Mouse (Mus musculus) right cerebral cortex, postnatal 4 days (tissue): ENCODE data around the gene Rapgef4.

ENCODE experiments used
- DNase-seq: peaks from one replicate; pipeline ENCODE4 v3.0.0-alpha.2; 2022

The Rapgef4 gene

GRCm38 (mm10) chr2:72157561-72157960, 176.5 kb downstream of the Rapgef4 start:
- DNase-seq: no peak

- DNase-seq: no peak
Measured at GRCm38 (mm10) chr2:72158045-72158444, 177.0 kb downstream of the Rapgef4 start.

GRCm38 (mm10) chr2:72158691-72159225, 177.7 kb downstream of the Rapgef4 start:
- DNase-seq: no peak

- DNase-seq: no peak
Measured at GRCm38 (mm10) chr2:72159281-72159680, 178.2 kb downstream of the Rapgef4 start.

GRCm38 (mm10) chr2:72165136-72165854, 184.3 kb downstream of the Rapgef4 start:
- no peak for DNase-seq

GRCm38 (mm10) chr2:72169451-72170100, 188.5 kb downstream of the Rapgef4 start:
- DNase-seq: no peak

- DNase-seq: no peak
Measured at GRCm38 (mm10) chr2:72170546-72170945, 189.5 kb downstream of the Rapgef4 start.

- DNase-seq: no peak
Measured at GRCm38 (mm10) chr2:72171204-72171603, 190.2 kb downstream of the Rapgef4 start.

GRCm38 (mm10) chr2:72173010-72173409, 192.0 kb downstream of the Rapgef4 start:
- DNase-seq: no peak

GRCm38 (mm10) chr2:72173844-72174243, 192.8 kb downstream of the Rapgef4 start:
- no peak for DNase-seq

- no peak for DNase-seq
Measured at GRCm38 (mm10) chr2:72175536-72175935, 194.5 kb downstream of the Rapgef4 start.

- no peak for DNase-seq
Measured at GRCm38 (mm10) chr2:72175971-72176370, 194.9 kb downstream of the Rapgef4 start.

- no peak for DNase-seq
Measured at GRCm38 (mm10) chr2:72177214-72178023, 196.4 kb downstream of the Rapgef4 start.

- no peak for DNase-seq
Measured at GRCm38 (mm10) chr2:72178025-72178424, 197.0 kb downstream of the Rapgef4 start.

GRCm38 (mm10) chr2:72178515-72178914, 197.5 kb downstream of the Rapgef4 start:
- no peak for DNase-seq

- no peak for DNase-seq
Measured at GRCm38 (mm10) chr2:72179600-72180301, 198.7 kb downstream of the Rapgef4 start.

- DNase-seq: no peak
Measured at GRCm38 (mm10) chr2:72181443-72181842, 200.4 kb downstream of the Rapgef4 start.

- no peak for DNase-seq
Measured at GRCm38 (mm10) chr2:72183751-72184150, 202.7 kb downstream of the Rapgef4 start.

GRCm38 (mm10) chr2:72196190-72196965, 215.3 kb downstream of the Rapgef4 start:
- DNase-seq: no peak

GRCm38 (mm10) chr2:72197026-72197425, 216.0 kb downstream of the Rapgef4 start:
- DNase-seq: no peak

GRCm38 (mm10) chr2:72199451-72199850, 218.4 kb downstream of the Rapgef4 start:
- no peak for DNase-seq

GRCm38 (mm10) chr2:72201506-72201905, 220.5 kb downstream of the Rapgef4 start:
- DNase-seq: no peak
